Mouse (Mus musculus) MEL-GATA-1-ER (cell line): ENCODE measurements around the gene Vwa8.

Experiments
- DNase-seq: peaks from one replicate; pipeline ENCODE4 v3.0.0-alpha.2; 2012; ENCODE audit warnings: low read depth; ENCODE audit errors: extremely low read depth

Gene Vwa8

GRCm38 (mm10) chr14:79180078-79180730 lies 331.4 kb downstream of the Vwa8 start:
- no peak for DNase-seq

GRCm38 (mm10) chr14:79181748-79182147 lies 332.9 kb downstream of the Vwa8 start:
- DNase-seq, result no peak

GRCm38 (mm10) chr14:79182801-79183200 lies 333.9 kb downstream of the Vwa8 start:
- no peak for DNase-seq

GRCm38 (mm10) chr14:79183261-79183660 lies 334.4 kb downstream of the Vwa8 start:
- no peak for DNase-seq

- no peak for DNase-seq
These were observed 335.2 kb downstream of the Vwa8 start for GRCm38 (mm10) chr14:79184071-79184470.

GRCm38 (mm10) chr14:79185018-79185685 lies 336.3 kb downstream of the Vwa8 start:
- no peak for DNase-seq

- DNase-seq, result no peak
These were observed 338.1 kb downstream of the Vwa8 start for GRCm38 (mm10) chr14:79186976-79187375.

- DNase-seq, result no peak
These were observed 347.9 kb downstream of the Vwa8 start for GRCm38 (mm10) chr14:79196711-79197110.

GRCm38 (mm10) chr14:79198066-79198465 lies 349.2 kb downstream of the Vwa8 start:
- DNase-seq, result no peak

- no peak for DNase-seq
These were observed 351.5 kb downstream of the Vwa8 start for GRCm38 (mm10) chr14:79200133-79200891.

GRCm38 (mm10) chr14:79200892-79201285 lies 352.0 kb downstream of the Vwa8 start:
- no peak for DNase-seq

GRCm38 (mm10) chr14:79202722-79203362 lies 354.0 kb downstream of the Vwa8 start:
- no peak for DNase-seq

GRCm38 (mm10) chr14:79203496-79204158 lies 354.8 kb downstream of the Vwa8 start:
- DNase-seq, result no peak

GRCm38 (mm10) chr14:79204866-79205265 lies 356.0 kb downstream of the Vwa8 start:
- DNase-seq, result no peak

- DNase-seq, result no peak
These were observed 357.4 kb downstream of the Vwa8 start for GRCm38 (mm10) chr14:79206210-79206609.

- DNase-seq, result no peak
These were observed 359.6 kb downstream of the Vwa8 start for GRCm38 (mm10) chr14:79208468-79208867.

- no peak for DNase-seq
These were observed 361.0 kb downstream of the Vwa8 start for GRCm38 (mm10) chr14:79209813-79210212.

GRCm38 (mm10) chr14:79212380-79212991 lies 363.6 kb downstream of the Vwa8 start:
- no peak for DNase-seq

GRCm38 (mm10) chr14:79214129-79214528 lies 365.3 kb downstream of the Vwa8 start:
- no peak for DNase-seq

GRCm38 (mm10) chr14:79214660-79215249 lies 365.9 kb downstream of the Vwa8 start:
- DNase-seq, result no peak
